Mouse (Mus musculus) embryonic facial prominence, embryonic 10.5 days (tissue): ENCODE data around the gene Sec61a2. TPM values are rescaled to one million over a fixed set of nuclear protein-coding genes. Genes with fewer than 3 reads are reported as not detected.

ENCODE experiments used
- DNase-seq: peaks from one replicate; pipeline ENCODE4 v3.0.0-alpha.2; 2017; ENCODE audit warnings: low spot score
- H3K27ac ChIP-seq: fragments of 300-500 bp; sonication (generic); replicated peaks from 2 replicates; pipeline ENCODE4 v1.5.1; 2016; ENCODE audit warnings: mild to moderate bottlenecking
- H3K27me3 ChIP-seq: fragments of 300-500 bp; sonication (generic); replicated peaks from 2 replicates; pipeline ENCODE4 v1.6.1; 2016; ENCODE audit warnings: low read depth, mild to moderate bottlenecking; ENCODE audit not compliant: poor library complexity, severe bottlenecking
- H3K36me3 ChIP-seq: fragments of 300-500 bp; sonication (generic); replicated peaks from 2 replicates; pipeline ENCODE4 v1.6.1; 2016; ENCODE audit warnings: mild to moderate bottlenecking, moderate library complexity
- H3K4me1 ChIP-seq: fragments of 300-500 bp; sonication (generic); 2 replicates; pipeline ENCODE4 v1.6.1; 2016
- H3K4me3 ChIP-seq: fragments of 300-500 bp; sonication (generic); 2 replicates; pipeline ENCODE4 v1.5.1; 2016; ENCODE audit warnings: mild to moderate bottlenecking, moderate library complexity
- H3K9me3 ChIP-seq: fragments of 300-500 bp; sonication (generic); 2 replicates; pipeline ENCODE4 v1.6.1; 2016; ENCODE audit warnings: mild to moderate bottlenecking
- WGBS: fragments of 180-500 bp; shearing (Covaris S2); methylation state at CpG from one replicate; pipeline ENCODE4 v1.1.7; 2016; 5-methylcytosine and 5-hydroxymethylcytosine counted together
- polyA plus RNA-seq: library from polyadenylated mRNA; unstranded; fragments of >200 nt; fragmentation: Nextera tagmentation; extraction: Ambion mirVana; gene quantifications from 2 replicates; pipeline ENCODE4 v1.2.1, GENCODE M21; 2016

The Sec61a2 gene
- polyA plus RNA-seq, 1 experiment from 2014 or later: 88.9 TPM

- H3K27me3 ChIP-seq: no peaks in the 10 kb centered on the region
- H3K36me3 ChIP-seq: peaks cover 93% of the 10 kb centered on the region
- WGBS: 92% methylated on average over 10 of the region's 10 CpGs
- H3K4me3 ChIP-seq: no peak overlapping the region
- H3K27ac ChIP-seq: no peak overlapping the region
- DNase-seq: no peak
- H3K9me3 ChIP-seq: no peaks in the 10 kb centered on the region
- no peaks in the 10 kb centered on the region for H3K4me1 ChIP-seq
Measured at GRCm38 (mm10) chr2:5821264-5821663, 74.0 kb downstream of the Sec61a2 start.

Other genes starting within 250 kb of the Sec61a2 start
- 0.59 and 0.74 TPM in 2 replicates for gene Camk1d, start 180.9 kb downstream of the Sec61a2 start, polyA plus RNA-seq
- 119 and 125 TPM in 2 replicates for gene Nudt5, start 50.4 kb downstream of the Sec61a2 start, polyA plus RNA-seq
- gene Cdc123, start 50.3 kb downstream of the Sec61a2 start, polyA plus RNA-seq: 410 and 430 TPM in 2 replicates
- gene Gm13199, start 32.5 kb downstream of the Sec61a2 start, polyA plus RNA-seq: 2.2 and 2.5 TPM in 2 replicates
- gene Dhtkd1, start 47.4 kb upstream of the Sec61a2 start, polyA plus RNA-seq: 6.5 and 7.3 TPM in 2 replicates
- 10.6 and 11.8 TPM in 2 replicates for gene Upf2, start 56.0 kb upstream of the Sec61a2 start, polyA plus RNA-seq
- 3.6 and 4.4 TPM in 2 replicates for gene Proser2, start 234.8 kb upstream of the Sec61a2 start, polyA plus RNA-seq